Mouse (Mus musculus) monocyte, adult 2 months (primary cell): ENCODE results near the gene L3mbtl4.
"Not testable (repeated sequence)": the region's sequence is repeated elsewhere in the genome, so short reads cannot be mapped to it uniquely, and the experiment has no call there.

Experiments used
- DNase-seq, 2 experiments: peaks; one replicate each; pipeline ENCODE4 v3.0.0; 2022; ENCODE audit warnings: low spot score in 2 of 2, low read depth in 1 of 2

L3mbtl4 gene

DNA sequence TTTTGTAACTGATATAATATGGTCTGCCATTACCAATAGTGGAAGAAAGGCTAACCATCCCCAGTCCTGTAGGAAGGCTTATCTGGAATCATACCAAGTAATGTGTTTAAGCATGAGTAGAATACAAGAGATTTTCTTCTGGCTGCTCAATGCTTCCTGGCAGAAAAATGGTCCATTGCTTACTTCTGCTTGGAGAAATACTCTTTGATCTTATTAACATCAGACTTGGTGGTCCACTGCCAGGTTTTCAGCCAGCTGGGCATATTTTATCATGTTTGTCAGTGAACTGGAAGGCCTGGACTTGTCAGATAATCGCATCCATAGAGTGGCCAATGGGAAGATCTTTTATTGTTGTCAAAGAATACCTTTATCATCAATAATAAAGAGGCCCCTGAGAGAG lies 97.5 kb downstream of the L3mbtl4 start:
- no peak for DNase-seq

GRCm38 (mm10) chr17:68388481-68388880 lies 114.9 kb downstream of the L3mbtl4 start:
- no peak for DNase-seq

GRCm38 (mm10) chr17:68405993-68406392 lies 132.4 kb downstream of the L3mbtl4 start:
- DNase-seq: no peak

DNA sequence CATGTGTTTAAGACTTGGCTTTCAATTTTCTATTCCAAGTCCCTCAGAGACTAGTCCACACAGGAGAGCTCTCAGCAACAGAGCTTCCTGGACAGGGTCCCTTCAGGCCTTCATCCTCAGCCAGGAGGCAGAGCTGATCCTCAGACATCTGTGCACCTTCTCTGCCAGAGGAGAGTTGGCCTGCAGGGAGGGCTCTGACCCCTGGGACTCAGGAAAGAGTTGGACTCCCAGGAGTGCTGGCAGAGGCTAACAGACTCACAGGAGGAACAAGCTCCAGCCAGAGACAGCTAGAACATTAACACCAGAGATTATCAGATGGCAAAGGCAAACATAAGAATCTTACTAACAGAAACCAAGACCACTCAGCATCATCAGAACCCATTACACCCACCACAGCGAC lies 133.5 kb downstream of the L3mbtl4 start:
- DNase-seq: not testable (repeated sequence)

GRCm38 (mm10) chr17:68422663-68423498 lies 149.3 kb downstream of the L3mbtl4 start:
- DNase-seq: no peak

- no peak for DNase-seq
Observed at GRCm38 (mm10) chr17:68433576-68433975, 160.0 kb downstream of the L3mbtl4 start.

GRCm38 (mm10) chr17:68450921-68451320 lies 177.3 kb downstream of the L3mbtl4 start:
- DNase-seq: no peak

DNA sequence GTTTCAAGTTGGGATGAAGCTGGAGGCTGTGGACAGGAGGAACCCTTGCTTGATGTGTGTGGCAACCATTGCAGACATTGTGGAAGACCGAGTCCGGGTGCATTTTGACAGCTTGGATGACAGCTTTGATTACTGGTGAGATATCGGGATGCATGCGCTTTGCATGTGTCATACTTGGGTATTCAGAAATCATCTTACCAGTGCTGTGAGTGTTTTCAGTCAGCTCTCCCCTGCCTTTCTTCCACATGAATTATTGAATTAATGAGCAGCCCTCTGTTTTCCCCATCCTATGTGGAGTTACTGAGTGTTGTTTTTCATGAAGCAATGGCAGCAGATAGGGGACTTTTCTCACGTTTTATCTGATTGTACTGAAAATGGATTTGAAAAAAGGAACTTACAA lies 187.9 kb downstream of the L3mbtl4 start:
- no peak for DNase-seq

DNA sequence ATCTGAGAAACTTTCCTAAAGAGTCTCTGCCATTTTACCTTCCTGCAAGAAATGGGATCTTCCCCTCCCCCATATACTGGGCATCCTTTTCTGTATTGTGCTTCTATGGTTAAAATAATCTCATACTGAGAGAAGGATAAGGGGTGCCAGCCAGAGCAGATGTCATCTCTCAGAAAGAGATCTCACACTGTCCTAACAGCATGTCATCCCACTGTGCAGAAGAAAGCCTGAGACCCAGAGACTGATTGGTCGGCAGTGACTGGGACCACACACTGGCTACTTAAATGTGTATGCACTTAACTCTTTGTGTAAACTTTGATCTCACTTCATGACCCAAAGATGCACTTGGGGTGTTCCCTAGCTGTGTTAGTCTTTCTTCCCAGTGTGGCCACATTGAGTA lies 193.7 kb downstream of the L3mbtl4 start:
- no peak for DNase-seq

- no peak for DNase-seq
Observed at GRCm38 (mm10) chr17:68490065-68490691, 216.6 kb downstream of the L3mbtl4 start.

GRCm38 (mm10) chr17:68492231-68492630 lies 218.6 kb downstream of the L3mbtl4 start:
- DNase-seq: no peak

GRCm38 (mm10) chr17:68502998-68503397 lies 229.4 kb downstream of the L3mbtl4 start:
- not testable (repeated sequence) for DNase-seq

- no peak for DNase-seq
Observed at GRCm38 (mm10) chr17:68559698-68560097, 286.1 kb downstream of the L3mbtl4 start.

GRCm38 (mm10) chr17:68560264-68560663 lies 286.7 kb downstream of the L3mbtl4 start:
- DNase-seq: no peak

DNA sequence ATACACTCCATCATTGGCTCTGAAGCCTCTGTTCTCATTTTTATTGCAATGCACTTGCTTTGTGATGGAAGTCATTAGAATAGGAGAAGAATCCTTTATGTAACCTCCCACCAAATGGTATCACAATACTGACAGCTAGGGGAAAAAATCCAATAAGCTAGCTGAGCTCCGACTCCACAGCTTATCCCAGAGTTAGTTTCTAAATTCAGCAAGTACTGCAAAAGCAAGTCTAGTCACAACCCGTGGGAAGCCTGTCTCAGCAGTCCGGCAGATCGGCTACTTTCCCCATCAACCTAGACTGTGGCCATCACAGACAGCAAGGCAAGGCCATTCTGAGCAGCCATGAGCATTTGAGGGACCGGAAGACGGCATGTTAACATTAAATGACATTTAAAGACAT lies 298.2 kb downstream of the L3mbtl4 start:
- DNase-seq: no peak

GRCm38 (mm10) chr17:68585195-68585594 lies 311.6 kb downstream of the L3mbtl4 start:
- DNase-seq: no peak

GRCm38 (mm10) chr17:68591619-68592018 lies 318.0 kb downstream of the L3mbtl4 start:
- no peak for DNase-seq

- DNase-seq: no peak
Observed at GRCm38 (mm10) chr17:68602744-68603143, 329.1 kb downstream of the L3mbtl4 start.

GRCm38 (mm10) chr17:68607691-68608090 lies 334.1 kb downstream of the L3mbtl4 start:
- no peak for DNase-seq

DNA sequence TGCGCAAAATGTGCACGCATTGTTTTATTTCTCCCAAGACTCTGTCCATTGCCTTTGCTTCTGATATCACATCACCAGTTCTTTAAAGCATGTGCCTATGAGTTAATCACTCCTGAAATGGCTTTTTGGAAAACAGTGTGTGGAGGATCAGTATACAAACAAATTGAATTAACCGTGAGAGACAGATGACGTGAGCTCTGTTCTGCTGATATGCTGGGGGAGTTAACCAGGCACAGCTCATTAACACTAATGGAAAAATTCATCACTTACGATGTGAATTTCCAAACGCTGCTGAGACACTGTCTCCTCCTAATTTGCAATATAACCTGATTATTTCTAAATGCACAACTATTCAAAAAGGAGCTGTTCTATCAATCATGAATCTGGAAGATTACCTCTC lies 337.6 kb downstream of the L3mbtl4 start:
- no peak for DNase-seq

DNA sequence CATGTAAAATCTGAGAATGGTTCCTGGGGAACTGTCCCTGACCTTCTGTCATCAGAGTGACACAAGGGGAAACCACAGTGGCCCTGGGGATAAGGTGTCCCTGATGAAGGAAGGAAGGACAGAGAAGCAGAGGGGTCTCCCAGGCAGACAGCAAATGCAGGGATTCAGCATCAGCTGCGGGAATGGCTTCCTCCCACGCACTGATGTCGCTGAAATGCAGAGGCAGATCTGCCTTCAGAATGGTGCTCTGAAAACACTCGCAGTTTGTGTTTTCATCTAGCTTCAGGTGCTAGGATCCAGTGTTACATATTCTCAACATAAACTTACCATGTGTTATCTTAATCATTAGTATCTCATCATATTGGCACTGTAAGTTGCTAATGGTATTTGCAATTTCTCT lies 351.7 kb downstream of the L3mbtl4 start:
- no peak for DNase-seq

DNA sequence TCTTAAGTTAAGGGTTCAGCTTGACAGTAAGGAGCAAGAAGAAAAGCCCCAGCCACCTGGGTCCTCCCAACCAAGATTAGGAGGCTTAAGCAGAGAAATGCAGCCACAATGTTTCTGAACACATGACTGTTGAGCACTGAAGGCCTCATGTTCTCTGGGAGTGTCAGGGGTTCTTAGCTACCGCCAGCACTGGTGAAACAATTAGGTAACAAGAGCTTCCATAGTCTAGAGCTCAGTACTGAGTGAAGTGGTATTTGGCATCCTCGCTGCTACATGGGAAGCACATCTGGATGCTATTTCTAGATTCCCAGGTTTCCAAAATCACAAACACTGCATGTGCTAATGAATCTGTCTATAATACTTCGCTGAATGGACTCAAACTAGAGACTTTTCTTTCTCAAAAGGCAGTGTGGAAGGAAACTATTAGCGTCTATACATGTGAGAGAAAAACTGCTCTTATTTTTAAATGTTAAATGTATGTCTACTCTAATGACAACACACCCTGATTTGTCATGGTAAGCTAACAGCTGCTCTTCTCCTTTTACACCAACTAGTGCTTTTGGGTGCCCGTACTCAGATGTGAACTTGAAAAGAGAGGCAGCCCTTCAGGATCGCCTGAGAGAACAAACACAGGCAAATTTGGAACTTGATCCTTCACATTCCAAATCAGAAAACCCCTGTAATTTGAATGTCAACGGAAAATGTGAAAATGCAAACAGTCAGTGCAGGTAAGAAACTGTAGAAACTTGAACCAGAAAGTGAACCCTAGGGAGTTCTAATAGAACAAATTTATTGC lies 356.2 kb downstream of the L3mbtl4 start:
- DNase-seq: no peak
